Mouse (Mus musculus) heart, embryonic 10.5 days (tissue): Measurements from ENCODE around the gene Kcna6. TPM values are rescaled to one million over a fixed set of nuclear protein-coding genes. Genes with fewer than 3 reads are reported as not detected.

Experiments used
- polyA plus RNA-seq: library from polyadenylated mRNA; unstranded; fragments of >200 nt; fragmentation: Nextera tagmentation; extraction: Ambion mirVana; gene quantifications from 2 replicates; pipeline ENCODE4 v1.2.1, GENCODE M21; 2016

Kcna6 gene
- polyA plus RNA-seq, 1 experiment from 2014 or later: 2.9 TPM

Other genes starting within 250 kb of the Kcna6 start
- 9.3 and 12.8 TPM in 2 replicates for gene Kcna5, start 205.3 kb downstream of the Kcna6 start, polyA plus RNA-seq
- 0.25 and 0.38 TPM in 2 replicates for gene Kcna1, start 94.3 kb downstream of the Kcna6 start, polyA plus RNA-seq
- gene Ndufa9, start 108.5 kb upstream of the Kcna6 start, polyA plus RNA-seq: 265 and 328 TPM in 2 replicates
- gene Akap3, start 112.4 kb upstream of the Kcna6 start, polyA plus RNA-seq: 0.06 TPM in 1 of 2 replicates, not detected in the other
- not detected in 2 replicates for gene Dyrk4, start 181.2 kb upstream of the Kcna6 start, polyA plus RNA-seq
- 42.4 and 53.0 TPM in 2 replicates for gene Rad51ap1, start 198.9 kb upstream of the Kcna6 start, polyA plus RNA-seq
- 12.7 and 12.9 TPM in 2 replicates for gene D6Wsu163e, start 199.3 kb upstream of the Kcna6 start, polyA plus RNA-seq